Mouse (Mus musculus) heart, adult 18-20 months (tissue): ENCODE data around the gene Lats2. TPM values are rescaled to one million over a fixed set of nuclear protein-coding genes. Genes with fewer than 3 reads are reported as not detected.

Experiments
- DNase-seq, 2 experiments: peaks; one replicate each; pipeline ENCODE4 v3.0.0; 2021 to 2022; ENCODE audit warnings: mixed read lengths in 1 of 2
- total RNA-seq, 2 experiments: library from RNA; stranded (reverse); gene quantifications; 2 replicates each; pipeline ENCODE4 v1.2.3; 2021

The Lats2 gene
- total RNA-seq, 2 experiments from 2014 or later: 30.7 to 31.1 TPM

GRCm38 (mm10) chr14:57740651-57741050, 17.5 kb downstream of the Lats2 start:
- DNase-seq: no peak

- DNase-seq: peak; percentile 44 to 58
Observed at GRCm38 (mm10) chr14:57737089-57737488, 21.1 kb downstream of the Lats2 start.

- no peak for DNase-seq
Observed at GRCm38 (mm10) chr14:57736141-57736540, 22.0 kb downstream of the Lats2 start.

- DNase-seq: no peak
Observed at GRCm38 (mm10) chr14:57732668-57733293, 25.4 kb downstream of the Lats2 start.

GRCm38 (mm10) chr14:57730527-57730926, 27.7 kb downstream of the Lats2 start:
- DNase-seq: peak; percentile 80 to 84

GRCm38 (mm10) chr14:57729975-57730499, 28.2 kb downstream of the Lats2 start:
- DNase-seq: peak; percentile 73 to 87

GRCm38 (mm10) chr14:57729364-57729763, 28.8 kb downstream of the Lats2 start:
- peak; percentile 47 to 78 for DNase-seq

GRCm38 (mm10) chr14:57726172-57726571, 32.0 kb downstream of the Lats2 start:
- no peak for DNase-seq

- DNase-seq: peak in 1 of 2 experiments; percentile 29
Observed at GRCm38 (mm10) chr14:57724473-57724872, 33.7 kb downstream of the Lats2 start.

- no peak for DNase-seq
Observed at GRCm38 (mm10) chr14:57718245-57718644, 39.9 kb downstream of the Lats2 start.

- no peak for DNase-seq
Observed at GRCm38 (mm10) chr14:57716601-57717245, 41.5 kb downstream of the Lats2 start.

GRCm38 (mm10) chr14:57712884-57713283, 45.3 kb downstream of the Lats2 start:
- no peak for DNase-seq

GRCm38 (mm10) chr14:57711059-57711458, 47.1 kb downstream of the Lats2 start:
- no peak for DNase-seq

GRCm38 (mm10) chr14:57709171-57709570, 49.0 kb downstream of the Lats2 start:
- DNase-seq: peak; percentile 47 to 49

GRCm38 (mm10) chr14:57708580-57708979, 49.6 kb downstream of the Lats2 start:
- peak; percentile 52 for DNase-seq

- DNase-seq: peak; percentile 69 to 76
Observed at GRCm38 (mm10) chr14:57707100-57707893, 50.9 kb downstream of the Lats2 start.

GRCm38 (mm10) chr14:57706760-57707099, 51.5 kb downstream of the Lats2 start:
- no peak for DNase-seq

GRCm38 (mm10) chr14:57705759-57706158, 52.4 kb downstream of the Lats2 start:
- peak in 1 of 2 experiments; percentile 28 for DNase-seq

- DNase-seq: no peak
Observed at GRCm38 (mm10) chr14:57705075-57705474, 53.1 kb downstream of the Lats2 start.

- no peak for DNase-seq
Observed at GRCm38 (mm10) chr14:57701915-57702477, 56.2 kb downstream of the Lats2 start.

GRCm38 (mm10) chr14:57699461-57699970, 58.7 kb downstream of the Lats2 start:
- no peak for DNase-seq

GRCm38 (mm10) chr14:57699016-57699415, 59.2 kb downstream of the Lats2 start:
- no peak for DNase-seq
